Mouse (Mus musculus): Measurements from ENCODE around the gene Celf1. TPM values are rescaled to one million over a fixed set of nuclear protein-coding genes. Genes with fewer than 3 reads are reported as not detected.
A peak's percentile ranks its signal among the peaks of the same experiment; 100 is the strongest.
"Not testable (repeated sequence)": the region's sequence is repeated elsewhere in the genome, so short reads cannot be mapped to it uniquely, and the experiment has no call there.

Gene Celf1
- total RNA-seq, 2 experiments from 2014 or later, result 135 to 145 TPM

DNA sequence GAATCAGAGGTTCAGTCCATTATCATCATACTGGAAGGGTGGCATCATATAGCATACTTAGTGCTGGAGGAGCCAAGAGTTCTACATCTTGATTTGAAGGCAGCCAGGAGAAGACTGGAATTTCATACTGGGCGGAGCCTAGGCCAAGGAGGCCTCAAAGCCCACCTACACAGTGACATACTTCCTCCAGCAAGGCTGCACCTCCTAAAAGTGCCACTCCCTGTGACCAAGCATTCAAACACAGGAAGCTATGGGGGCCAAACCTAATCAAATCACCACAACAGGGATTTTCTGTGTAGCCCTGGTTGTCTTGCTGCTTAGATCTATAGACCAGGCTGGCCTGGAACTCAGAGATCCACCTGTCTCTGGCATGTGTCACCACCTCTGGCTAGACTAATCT is 83.8 kb downstream of the Celf1 start:
- no peak for DNase-seq

- DNase-seq, result no peak
These were observed 84.9 kb downstream of the Celf1 start for GRCm38 (mm10) chr2:91025081-91025516.

GRCm38 (mm10) chr2:91026491-91026890 is 86.3 kb downstream of the Celf1 start:
- DNase-seq, result no peak

- no peak for DNase-seq
These were observed 87.4 kb downstream of the Celf1 start for GRCm38 (mm10) chr2:91027391-91028214.

- DNase-seq, result no peak
These were observed 91.0 kb downstream of the Celf1 start for GRCm38 (mm10) chr2:91031216-91031615.

DNA sequence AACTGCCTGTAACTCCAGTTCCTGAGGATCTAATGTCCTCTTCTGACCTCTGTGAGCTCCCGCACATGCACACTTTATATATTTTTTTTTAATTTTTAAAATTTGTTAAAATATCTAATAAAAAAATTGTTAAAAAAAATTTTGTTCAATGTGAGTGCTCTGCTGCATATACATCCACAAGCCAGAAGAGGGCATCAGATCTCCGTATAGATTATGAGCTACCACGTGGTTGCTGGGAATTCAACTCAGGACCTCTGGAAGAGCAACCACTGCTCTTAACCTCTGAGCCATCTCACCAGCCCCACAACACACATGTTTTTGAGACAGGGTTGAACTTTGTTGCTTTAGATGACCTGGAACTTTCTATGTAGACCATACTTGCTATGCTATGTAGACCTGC is 92.8 kb downstream of the Celf1 start:
- no peak for DNase-seq

DNA sequence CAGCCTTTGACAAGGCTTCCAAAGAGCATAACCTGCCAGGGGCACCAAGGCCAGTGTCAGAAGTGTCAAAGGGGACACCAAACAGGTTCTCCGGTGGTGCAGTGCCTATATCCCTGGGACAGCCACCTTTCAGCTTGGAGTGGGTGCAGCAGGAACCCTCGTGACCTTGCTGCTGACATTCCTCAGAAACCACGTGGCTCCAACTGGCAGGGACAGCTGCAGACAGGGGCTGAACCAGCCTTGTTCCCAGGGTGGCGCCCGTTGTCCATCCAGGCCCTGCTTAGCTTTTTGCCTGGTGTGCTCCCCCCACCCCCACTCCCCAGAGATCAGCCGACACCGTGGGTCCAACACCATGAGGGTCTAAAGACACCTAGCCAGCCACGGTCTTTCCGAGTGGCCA is 95.2 kb downstream of the Celf1 start, which contains the start of gene Rapsn:
Gene Rapsn (plus strand): TSS at position 236 of the 400 bp plus-strand sequence.
- peak; percentile 68 for DNase-seq

- no peak for DNase-seq
These were observed 101.6 kb downstream of the Celf1 start for GRCm38 (mm10) chr2:91041786-91042185.

GRCm38 (mm10) chr2:91042651-91043398 is 102.6 kb downstream of the Celf1 start:
- DNase-seq, result no peak

DNA sequence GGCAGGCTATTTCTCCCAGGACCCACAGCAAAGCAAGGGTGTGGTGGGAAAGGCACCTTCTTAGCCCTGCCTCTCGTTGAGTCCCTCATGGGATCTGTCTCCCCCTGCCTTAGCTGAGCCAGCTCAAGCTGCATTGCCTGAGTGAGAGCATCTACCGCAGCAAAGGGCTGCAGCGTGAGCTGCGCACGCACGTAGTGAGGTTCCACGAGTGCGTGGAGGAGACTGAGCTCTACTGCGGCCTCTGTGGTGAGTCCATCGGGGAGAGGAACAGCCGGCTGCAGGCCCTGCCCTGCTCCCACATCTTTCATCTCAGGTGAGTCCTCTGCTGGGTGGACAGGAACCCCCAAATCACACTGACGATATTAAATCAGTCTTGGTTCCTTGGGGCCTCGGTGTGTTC is 104.5 kb downstream of the Celf1 start:
- no peak for DNase-seq

GRCm38 (mm10) chr2:91045805-91046204 is 105.6 kb downstream of the Celf1 start:
- DNase-seq, result not testable (repeated sequence)

DNA sequence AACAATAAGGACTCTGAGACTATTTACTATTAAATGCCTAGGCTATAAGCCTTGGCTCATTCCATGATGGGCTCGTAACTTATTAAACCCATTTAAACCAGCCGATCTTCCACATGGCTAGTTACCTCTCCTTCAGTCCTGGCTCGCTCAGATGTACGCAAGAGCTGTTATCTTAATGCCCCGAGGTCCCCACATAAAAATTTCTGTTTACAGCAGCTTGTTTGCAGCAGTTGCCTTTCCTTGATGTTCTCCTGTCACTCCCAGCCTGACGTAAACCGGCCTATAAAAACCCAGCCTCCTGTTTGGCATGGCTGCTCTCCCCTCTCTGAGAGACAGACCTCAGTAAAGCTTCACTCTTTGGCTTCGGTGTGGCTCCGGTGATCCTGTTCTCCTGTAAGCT is 107.2 kb downstream of the Celf1 start:
- no peak for DNase-seq

- no peak for DNase-seq
These were observed 111.7 kb downstream of the Celf1 start for GRCm38 (mm10) chr2:91051917-91052316.

DNA sequence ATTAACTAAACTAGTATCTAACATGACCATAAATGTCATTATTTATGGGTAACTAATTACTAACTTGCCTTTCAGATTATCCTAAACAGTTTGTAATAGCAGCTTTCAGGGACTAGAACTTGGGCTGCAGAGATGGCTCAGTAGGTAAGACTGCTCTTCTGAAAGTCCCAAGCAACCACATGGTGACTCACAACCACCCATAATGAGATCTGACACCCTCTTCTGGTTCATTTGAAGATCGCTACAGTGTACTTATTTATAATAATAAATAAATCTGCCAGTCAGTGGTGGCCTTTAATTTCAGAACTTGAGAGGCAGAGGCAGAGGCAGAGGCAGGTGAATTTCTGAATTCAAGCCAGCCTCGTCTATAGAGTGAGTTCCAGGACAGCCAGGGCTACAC is 112.6 kb downstream of the Celf1 start:
- DNase-seq, result no peak

GRCm38 (mm10) chr2:91053181-91053933 is 113.2 kb downstream of the Celf1 start:
- no peak for DNase-seq

DNA sequence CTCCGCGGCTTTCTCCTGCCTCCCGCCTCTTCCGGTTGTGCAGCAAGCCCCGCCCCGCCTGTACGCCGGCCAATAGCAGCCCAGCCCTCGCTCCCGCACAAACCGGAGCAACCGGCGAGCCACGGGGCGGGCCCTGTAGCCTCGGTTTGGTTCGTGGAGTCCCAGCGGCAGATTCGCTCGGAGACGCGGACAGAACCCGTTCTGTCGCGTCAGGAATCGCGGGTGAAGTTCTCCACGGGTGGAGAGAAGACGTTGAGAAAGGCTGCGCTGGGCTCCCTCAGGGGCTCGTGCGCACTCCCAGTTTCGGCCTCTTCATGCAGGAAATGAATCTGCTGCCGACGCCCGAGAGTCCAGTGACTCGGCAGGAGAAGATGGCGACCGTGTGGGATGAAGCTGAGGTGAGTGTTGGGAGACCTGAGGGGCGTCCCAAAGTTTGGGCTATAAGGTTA is 113.8 kb downstream of the Celf1 start, which contains the start of gene Psmc3:
Gene Psmc3 (plus strand): TSS at position 76 of the 449 bp plus-strand sequence.
- DNase-seq, result peak; percentile 98

DNA sequence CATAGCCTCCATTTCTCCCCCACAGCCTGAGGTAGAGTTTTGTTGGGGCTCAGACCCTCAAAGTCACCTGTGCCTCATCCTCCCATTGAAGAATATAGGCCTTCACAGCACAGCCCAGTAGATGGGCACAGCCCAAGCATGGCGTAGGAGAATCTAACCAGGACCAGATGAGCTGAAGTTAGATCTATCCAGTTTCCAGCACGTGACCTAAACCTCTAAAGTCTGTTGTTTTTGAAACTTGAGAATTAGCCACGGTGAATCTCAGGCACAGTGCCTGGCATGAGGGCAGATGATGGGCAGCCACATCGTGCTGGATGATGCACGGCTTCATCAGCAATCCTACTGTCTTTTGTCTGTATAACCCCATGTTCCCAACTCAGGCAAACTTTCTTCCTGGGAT is 118.3 kb downstream of the Celf1 start:
- no peak for DNase-seq

DNA sequence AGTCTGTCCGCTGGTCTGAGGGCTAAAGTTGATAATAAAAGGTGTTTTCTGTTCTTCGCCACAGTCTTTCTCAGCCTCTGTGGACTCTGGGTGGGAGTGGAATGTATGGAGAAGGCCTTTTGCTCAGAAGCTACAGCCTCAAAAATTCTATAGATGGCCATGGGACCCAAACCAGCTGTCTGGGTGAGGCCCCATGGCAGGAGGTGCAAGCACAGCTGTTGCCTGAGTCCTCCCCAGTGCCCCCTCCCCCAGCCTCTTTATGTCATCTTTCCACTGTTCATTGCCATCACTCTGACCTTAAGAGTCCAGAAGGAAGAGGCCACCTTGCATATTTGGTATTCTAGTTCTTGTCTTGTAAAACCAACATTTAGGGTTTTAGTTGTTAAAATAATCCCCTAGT is 119.2 kb downstream of the Celf1 start:
- DNase-seq, result no peak

- peak; percentile 76 for DNase-seq
These were observed 120.6 kb downstream of the Celf1 start for GRCm38 (mm10) chr2:91060544-91061355.

DNA sequence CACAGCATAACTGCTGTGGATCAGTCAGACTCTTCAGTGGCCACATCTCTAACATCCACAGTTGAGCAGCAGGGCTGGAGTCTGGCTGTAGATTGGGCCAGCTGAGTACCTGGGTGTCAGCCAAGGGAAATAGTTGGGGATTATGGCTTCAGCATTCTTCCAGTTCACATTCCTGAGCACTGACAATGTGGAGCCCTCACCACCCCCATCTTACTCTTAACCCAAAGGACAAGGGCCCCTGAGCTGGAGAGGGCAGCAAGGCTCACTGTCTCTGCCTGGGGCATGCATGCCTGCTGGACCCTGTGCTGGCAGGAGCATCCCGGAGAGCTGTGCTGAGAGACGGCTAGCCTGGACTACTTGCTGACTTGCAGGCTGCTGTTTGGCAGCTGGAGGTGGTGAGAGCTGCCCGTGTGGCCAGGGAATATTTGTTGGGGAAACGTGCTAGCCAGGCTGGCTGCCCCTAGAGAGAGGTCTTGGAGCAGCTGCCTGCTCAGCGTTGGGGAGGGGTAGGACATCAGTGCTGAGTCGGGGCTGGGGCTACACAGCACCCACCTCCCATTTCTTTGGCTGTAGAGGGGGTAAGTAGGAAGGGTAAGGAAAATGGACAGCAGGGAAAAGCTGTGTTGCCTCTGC is 121.8 kb downstream of the Celf1 start:
- peak; percentile 75 for DNase-seq

Measured in heart, postnatal 4 days (tissue).